Mouse (Mus musculus) bone marrow macrophage, adult 2 months (primary cell): ENCODE results near the gene Syn3. TPM values are rescaled to one million over a fixed set of nuclear protein-coding genes. Genes with fewer than 3 reads are reported as not detected.
A peak's percentile ranks its signal among the peaks of the same experiment; 100 is the strongest.

Experiments
- H3K27ac ChIP-seq: 2 replicates; pipeline ENCODE4 v1.5.1; 2012; ENCODE audit warnings: low read depth, low read length; ENCODE audit not compliant: insufficient read depth
- H3K4me1 ChIP-seq: 2 replicates; pipeline ENCODE4 v1.6.1; 2012; ENCODE audit warnings: low read length; ENCODE audit not compliant: control insufficient read depth, insufficient read depth
- H3K4me3 ChIP-seq: 2 replicates; pipeline ENCODE4 v1.5.1; 2012; ENCODE audit warnings: mild to moderate bottlenecking, low read length, moderate library complexity; ENCODE audit not compliant: insufficient read depth
- CTCF ChIP-seq: IDR thresholded peaks from 2 replicates; pipeline ENCODE4 v1.5.1; 2012; ENCODE audit warnings: low read depth, mild to moderate bottlenecking, low read length, moderate library complexity
- POLR2A ChIP-seq: IDR thresholded peaks from 2 replicates; pipeline ENCODE4 v1.6.1; 2012; ENCODE audit warnings: mild to moderate bottlenecking, low read depth, low read length, borderline replicate concordance
- polyA plus RNA-seq: library from polyadenylated mRNA; stranded (reverse); fragments of >200 nt; gene quantifications from 2 replicates; pipeline ENCODE4 v1.2.4, GENCODE M21; 2012; ENCODE audit not compliant: missing spikeins, insufficient read depth, insufficient read length

The Syn3 gene
- polyA plus RNA-seq, 1 experiment: not detected

GRCm38 (mm10) chr10:86074134-86074533 lies 424.6 kb downstream of the Syn3 start:
- no peak overlapping the region for H3K4me3 ChIP-seq
- no peak overlapping the region for H3K27ac ChIP-seq
- H3K4me1 ChIP-seq: no peaks in the 10 kb centered on the region
- no peak for TF ChIP-seq CTCF
- TF ChIP-seq POLR2A: no peak

DNA sequence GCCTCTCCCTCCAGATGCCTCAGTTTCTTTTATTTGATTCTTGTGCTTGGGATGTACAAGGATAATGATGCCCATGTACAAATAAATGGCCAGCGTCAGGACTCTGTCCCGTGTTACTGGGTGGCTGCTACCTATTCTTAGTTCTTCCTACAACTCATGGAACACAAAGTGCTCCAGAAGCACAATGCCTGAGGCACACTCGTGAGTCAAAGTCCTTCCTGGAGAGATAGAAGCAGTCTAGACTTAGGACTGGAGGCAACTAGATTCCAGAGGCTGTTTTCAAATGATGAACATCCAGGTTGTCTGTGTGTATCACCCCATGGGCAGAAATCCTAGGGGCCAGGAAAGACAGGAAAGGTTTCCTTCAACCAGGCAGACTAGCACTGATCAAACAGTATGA lies 427.9 kb downstream of the Syn3 start:
- Histone ChIP-seq H3K4me1 (no peaks in the 10 kb centered on the region), H3K4me3 (no peak overlapping the region), H3K27ac (no peak overlapping the region)
- TF ChIP-seq POLR2A: no peak

DNA sequence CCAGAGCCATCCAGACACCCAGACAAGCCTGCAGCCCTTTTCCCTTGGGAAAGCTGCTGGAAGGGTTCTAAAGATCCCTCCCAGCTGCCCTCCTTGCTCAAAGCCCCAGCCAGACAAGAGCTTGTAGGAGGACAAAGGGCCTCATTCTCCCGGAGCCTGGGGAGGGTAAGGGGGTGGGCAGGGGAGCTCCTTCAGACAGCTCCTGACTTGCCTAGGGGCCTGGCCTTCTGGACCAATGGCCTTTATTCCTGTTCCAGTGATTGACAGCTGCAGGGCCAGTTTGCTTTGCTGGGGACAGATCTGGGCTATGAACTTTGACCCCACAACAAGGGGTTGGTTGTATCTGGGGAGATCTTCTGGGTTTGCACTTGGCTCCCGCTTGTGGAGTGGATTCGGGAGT lies 429.4 kb downstream of the Syn3 start:
- Histone ChIP-seq H3K27ac (no peak overlapping the region), H3K4me3 (no peak overlapping the region), H3K4me1 (no peaks in the 10 kb centered on the region)
- TF ChIP-seq POLR2A (no peak), CTCF (no peak)

- TF ChIP-seq POLR2A (no peak), CTCF (no peak)
- no peak overlapping the region for H3K27ac ChIP-seq
- 0 out of 2 replicates have a peak, but pooled peaks cover 1% of the 10 kb centered on the region for H3K4me1 ChIP-seq
- H3K4me3 ChIP-seq: no peak overlapping the region
Measured at GRCm38 (mm10) chr10:86067911-86068310, 430.8 kb downstream of the Syn3 start.

- Histone ChIP-seq H3K4me1 (0 out of 2 replicates have a peak, but pooled peaks cover 3% of the 10 kb centered on the region), H3K4me3 (no peak overlapping the region), H3K27ac (no peak overlapping the region)
- no peak for TF ChIP-seq POLR2A
- no peak for TF ChIP-seq CTCF
Measured at GRCm38 (mm10) chr10:86066651-86067050, 432.0 kb downstream of the Syn3 start.

GRCm38 (mm10) chr10:86065661-86066060 lies 433.0 kb downstream of the Syn3 start:
- H3K4me1 ChIP-seq: 0 out of 2 replicates have a peak, but pooled peaks cover 3% of the 10 kb centered on the region
- TF ChIP-seq POLR2A (no peak), CTCF (no peak)
- no peak overlapping the region for H3K4me3 ChIP-seq
- H3K27ac ChIP-seq: no peak overlapping the region

DNA sequence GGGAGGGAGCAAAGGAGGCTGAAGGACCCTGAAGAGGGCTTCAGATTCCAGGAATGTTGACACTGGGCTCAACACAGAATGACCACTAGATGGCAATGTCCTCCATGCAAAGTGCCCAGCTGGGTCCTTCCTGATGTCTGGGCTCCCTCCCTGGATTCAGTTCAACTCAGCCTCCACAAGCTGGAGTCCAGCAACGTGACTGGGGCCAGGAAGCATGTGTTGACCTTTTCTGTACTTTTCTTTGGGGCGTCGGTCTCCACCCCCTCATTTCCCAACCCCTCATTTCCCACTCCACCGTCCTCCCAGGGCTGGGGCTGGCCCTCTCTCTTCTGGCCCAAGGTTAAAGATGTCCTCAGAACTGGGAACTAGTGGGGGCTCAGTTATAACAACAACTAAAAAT lies 433.8 kb downstream of the Syn3 start:
- H3K4me3 ChIP-seq: no peak overlapping the region

DNA sequence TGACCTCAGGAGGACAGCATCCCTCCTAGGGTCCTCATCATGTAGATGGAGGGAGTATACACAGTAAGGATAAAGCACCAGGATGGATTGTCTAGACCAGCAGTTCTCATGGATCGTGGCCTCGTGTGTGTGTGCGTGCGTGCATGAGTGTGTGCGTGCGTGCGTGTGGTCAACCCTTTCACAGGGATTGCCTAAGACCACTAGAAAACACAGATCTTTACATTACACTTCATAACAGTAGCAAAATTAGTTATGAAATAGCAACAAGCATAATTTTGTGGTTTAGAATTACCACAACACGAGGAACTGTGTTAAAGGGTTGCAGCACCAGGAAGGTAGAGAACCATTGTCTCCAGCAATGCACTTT lies 435.7 kb downstream of the Syn3 start:
- Histone ChIP-seq H3K4me1 (0 out of 2 replicates have a peak, but pooled peaks cover 7% of the 10 kb centered on the region), H3K4me3 (no peak overlapping the region), H3K27ac (no peak overlapping the region)
- TF ChIP-seq POLR2A (no peak), CTCF (no peak)

More for the DNA sequence above, 433.8 kb downstream of the Syn3 start:
- 0 out of 2 replicates have a peak, but pooled peaks cover 7% of the 10 kb centered on the region for H3K4me1 ChIP-seq
- TF ChIP-seq POLR2A (no peak), CTCF (peak; percentile 78)
- no peak overlapping the region for H3K27ac ChIP-seq

DNA sequence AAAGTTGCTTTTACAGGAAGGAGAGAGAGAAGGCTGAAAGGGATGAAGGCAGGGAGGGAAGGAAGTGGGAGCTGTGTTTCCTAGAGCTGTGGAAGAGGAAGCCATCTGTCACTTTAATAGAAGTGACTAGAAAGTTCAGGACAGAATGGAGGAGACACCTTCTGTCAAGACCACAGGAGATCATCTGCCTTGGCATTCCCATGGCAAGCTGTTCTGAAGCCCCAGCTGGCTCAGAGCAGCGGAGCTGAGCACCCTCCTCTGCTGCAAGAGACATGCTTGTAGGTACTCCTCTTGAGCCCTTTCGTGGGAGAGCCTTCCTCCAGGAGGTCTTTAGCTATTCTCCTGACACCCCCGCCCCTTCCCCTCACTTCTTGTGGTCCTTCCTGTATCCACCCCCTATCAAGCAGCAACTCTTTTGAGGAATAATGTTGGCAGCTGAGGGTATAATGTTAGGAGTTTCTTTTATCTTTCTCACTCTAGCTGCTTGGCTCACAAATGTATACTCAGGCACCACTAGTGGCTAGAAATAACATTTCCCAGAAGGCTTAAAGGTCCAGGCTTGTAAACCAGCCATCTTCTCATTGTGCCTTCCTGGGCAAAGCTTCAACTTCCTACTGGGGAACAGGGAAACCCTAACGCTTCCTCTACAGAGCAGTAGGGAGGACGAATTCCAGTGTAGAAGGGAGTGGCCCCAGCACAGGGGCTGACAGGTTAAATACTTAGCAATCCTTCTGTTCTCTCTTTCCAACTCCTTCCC lies 436.3 kb downstream of the Syn3 start:
- Histone ChIP-seq H3K27ac (no peak overlapping the region), H3K4me1 (0 out of 2 replicates have a peak, but pooled peaks cover 7% of the 10 kb centered on the region), H3K4me3 (no peak overlapping the region)
- TF ChIP-seq POLR2A (no peak), CTCF (no peak)

- no peak for TF ChIP-seq CTCF
- no peak for TF ChIP-seq POLR2A
- 0 out of 2 replicates have a peak, but pooled peaks cover 7% of the 10 kb centered on the region for H3K4me1 ChIP-seq
- H3K27ac ChIP-seq: no peak overlapping the region
- H3K4me3 ChIP-seq: no peak overlapping the region
Measured at GRCm38 (mm10) chr10:86060267-86060666, 438.4 kb downstream of the Syn3 start.

- Histone ChIP-seq H3K4me3 (no peak overlapping the region), H3K27ac (no peak overlapping the region), H3K4me1 (peaks cover 5% of the 10 kb centered on the region; the same call in 1 of the 2 replicates)
- no peak for TF ChIP-seq CTCF
- TF ChIP-seq POLR2A: no peak
Measured at GRCm38 (mm10) chr10:86057712-86058111, 441.0 kb downstream of the Syn3 start.
